10 mouse cellular contexts compared by ENCODE assay signal in the genomic region with DNA sequence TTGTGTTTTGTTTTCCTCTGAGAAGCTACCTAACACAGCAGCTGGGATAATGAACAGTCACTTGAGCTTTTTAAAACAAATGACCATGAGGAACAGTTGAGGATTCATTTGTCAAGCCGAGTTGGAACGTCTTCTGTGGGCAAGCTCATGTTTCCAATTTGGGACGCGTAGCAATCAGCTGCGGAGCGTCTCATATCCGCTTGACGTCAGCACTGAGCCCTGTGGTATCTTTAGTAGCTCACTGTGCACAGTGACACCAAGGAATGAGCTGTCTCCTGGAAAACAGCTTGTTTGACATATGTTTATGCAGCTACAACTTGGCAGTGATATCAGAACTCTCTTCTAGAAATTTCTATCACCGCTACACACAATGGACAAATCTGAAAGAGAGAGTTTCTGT. TPM values are rescaled to one million over a fixed set of nuclear protein-coding genes. Genes with fewer than 3 reads are reported as not detected.
DNase-seq lines count a peak whose midpoint lies in the region; ATAC-seq lines count a peak whose summit lies in the region.
"Had no signal": no experiment of that assay in that cellular context is flagged by ENCODE, and none has a peak within 500 bp of the region (broad histone marks: within the 10 kb centered on the region; RNA-seq: fewer than 3 reads in every experiment).

No protein-coding gene starts in this region.

- 0 out of 2 replicates have a peak overlapping the region, but pooled peaks have one; percentile 17 for H3K27ac ChIP-seq in forebrain, embryonic 15.5 days (replicated peaks)
- no peak overlapping the region for H3K27ac ChIP-seq in forebrain, embryonic 12.5 days
- H3K27ac ChIP-seq in midbrain, embryonic 11.5 days (ENCODE audit: low read depth, low read length), result no peak overlapping the region
- H3K27ac ChIP-seq: midbrain, embryonic 12.5 days had no signal

- DNase-seq in cerebellum, adult 9-11 months, result peak; percentile 89
- DNase-seq in heart, adult 18-20 months, result peak; percentile 81 to 91
- DNase-seq in kidney, postnatal 25 days, result peak; percentile 63 to 72
- peak; percentile 61 for DNase-seq in lung, postnatal 14 days
- DNase-seq in urinary bladder, postnatal 10 days (ENCODE audit: low spot score), result no peak
- DNase-seq in midbrain, embryonic 11.5 days (ENCODE audit: low spot score, missing footprints), result no peak

- H3K4me3 ChIP-seq in forebrain, embryonic 15.5 days, result no peak overlapping the region
- no peak overlapping the region for H3K4me3 ChIP-seq in forebrain, embryonic 12.5 days (replicated peaks)
- H3K4me3 ChIP-seq in midbrain, embryonic 11.5 days (ENCODE audit: low read depth, low read length), result no peak overlapping the region
- H3K4me3 ChIP-seq: erythroblast, embryonic 14.5 days; midbrain, embryonic 12.5 days had no signal

- WGBS in forebrain, embryonic 15.5 days, result 62% methylated on average over 9 of the region's 9 CpGs
- WGBS in forebrain, embryonic 12.5 days, result 75% methylated on average over 9 of the region's 9 CpGs
- WGBS in midbrain, embryonic 11.5 days, result 84% methylated on average over 9 of the region's 9 CpGs

- H3K36me3 ChIP-seq in forebrain, embryonic 15.5 days, result no peaks in the 10 kb centered on the region
- H3K36me3 ChIP-seq in forebrain, embryonic 12.5 days (replicated peaks), result no peaks in the 10 kb centered on the region
- H3K36me3 ChIP-seq in midbrain, embryonic 11.5 days (ENCODE audit: control insufficient read depth, insufficient read depth, low read length), result no peaks in the 10 kb centered on the region
- H3K36me3 ChIP-seq: midbrain, embryonic 12.5 days had no signal

- peak; percentile 83; the same call in 1 of the 2 replicates for ATAC-seq in forebrain, embryonic 15.5 days (replicated peaks)
- ATAC-seq in forebrain, embryonic 12.5 days (ENCODE audit: low FRiP score), result no peak
- no peak for ATAC-seq in midbrain, embryonic 11.5 days (ENCODE audit: low FRiP score)

- H3K9me3 ChIP-seq in forebrain, embryonic 15.5 days, result no peaks in the 10 kb centered on the region
- H3K9me3 ChIP-seq in forebrain, embryonic 12.5 days, result 0 out of 2 replicates have a peak, but pooled peaks cover 5% of the 10 kb centered on the region
- no peaks in the 10 kb centered on the region for H3K9me3 ChIP-seq in midbrain, embryonic 11.5 days (ENCODE audit: control insufficient read depth, low read length)

- H3K9ac ChIP-seq in forebrain, embryonic 15.5 days (replicated peaks), result no peak overlapping the region
- H3K9ac ChIP-seq in forebrain, embryonic 12.5 days, result no peak overlapping the region
- H3K9ac ChIP-seq in midbrain, embryonic 11.5 days (ENCODE audit: low read length), result no peak overlapping the region
- H3K9ac ChIP-seq: midbrain, embryonic 12.5 days had no signal

- H3K4me2 ChIP-seq in forebrain, embryonic 15.5 days (replicated peaks), result no peak overlapping the region
- H3K4me2 ChIP-seq in forebrain, embryonic 12.5 days, result no peak overlapping the region
- no peak overlapping the region for H3K4me2 ChIP-seq in midbrain, embryonic 11.5 days
- H3K4me2 ChIP-seq: midbrain, embryonic 12.5 days had no signal

- H3K4me1 ChIP-seq in forebrain, embryonic 15.5 days, result no peaks in the 10 kb centered on the region
- no peaks in the 10 kb centered on the region for H3K4me1 ChIP-seq in forebrain, embryonic 12.5 days
- no peaks in the 10 kb centered on the region for H3K4me1 ChIP-seq in midbrain, embryonic 11.5 days (ENCODE audit: control insufficient read depth, insufficient read depth, low read length)
- H3K4me1 ChIP-seq: midbrain, embryonic 12.5 days had no signal

- no peaks in the 10 kb centered on the region for H3K27me3 ChIP-seq in forebrain, embryonic 15.5 days
- H3K27me3 ChIP-seq in forebrain, embryonic 12.5 days, result no peaks in the 10 kb centered on the region
- H3K27me3 ChIP-seq in midbrain, embryonic 11.5 days (ENCODE audit: control insufficient read depth, insufficient read depth, low read length), result no peaks in the 10 kb centered on the region
- H3K27me3 ChIP-seq: midbrain, embryonic 12.5 days had no signal

RNA-seq across cellular contexts. Expression of a gene that starts 25.4 kb away (rescaled TPM):
- 31.1 and 33.2 TPM in 2 replicates for polyA plus RNA-seq in forebrain, embryonic 15.5 days (2015; fragmentation: Nextera tagmentation; extraction: Ambion mirVana)
- 75.0 and 77.4 TPM in 2 replicates for polyA plus RNA-seq in forebrain, embryonic 12.5 days (2016; fragmentation: Nextera tagmentation; extraction: Ambion mirVana)
- total RNA-seq in heart, adult 18-20 months (2021), result 10 to 100 TPM; 84.6 to 86.7 TPM
- 83.8 and 85.1 TPM in 2 replicates for polyA plus RNA-seq in midbrain, embryonic 11.5 days (2014; fragmentation: Nextera tagmentation; extraction: Ambion mirVana)

RNA-seq across cellular contexts. Expression of a gene that starts 35.5 kb away (rescaled TPM):
- 0.31 and 0.43 TPM in 2 replicates for polyA plus RNA-seq in forebrain, embryonic 15.5 days (2015; fragmentation: Nextera tagmentation; extraction: Ambion mirVana)
- polyA plus RNA-seq in forebrain, embryonic 12.5 days (2016; fragmentation: Nextera tagmentation; extraction: Ambion mirVana), result 2.4 and 2.5 TPM in 2 replicates
- total RNA-seq in heart, adult 18-20 months (2021), result under 1 TPM; 0.27 to 0.33 TPM
- polyA plus RNA-seq in midbrain, embryonic 11.5 days (2014; fragmentation: Nextera tagmentation; extraction: Ambion mirVana), result 11.3 and 15.4 TPM in 2 replicates
- polyA plus RNA-seq: erythroblast, embryonic 14.5 days had no signal

RNA-seq across cellular contexts. Expression of a gene that starts 58.5 kb away (rescaled TPM):
- polyA plus RNA-seq in forebrain, embryonic 15.5 days (2015; fragmentation: Nextera tagmentation; extraction: Ambion mirVana), result 15.1 and 16.9 TPM in 2 replicates
- polyA plus RNA-seq in forebrain, embryonic 12.5 days (2016; fragmentation: Nextera tagmentation; extraction: Ambion mirVana), result 21.0 and 22.9 TPM in 2 replicates
- 10 to 100 TPM; 78.3 to 79.9 TPM for total RNA-seq in heart, adult 18-20 months (2021)
- polyA plus RNA-seq in midbrain, embryonic 11.5 days (2014; fragmentation: Nextera tagmentation; extraction: Ambion mirVana), result 14.4 and 14.9 TPM in 2 replicates

Comparison
In these comparisons a context has a peak if more than half of its experiments do, and no peak if none do; other contexts are left out.
1. DNase-seq: peak in cerebellum, adult 9-11 months (single experiment), heart, adult 18-20 months (2 of 2), kidney, postnatal 25 days (2 of 2) and lung, postnatal 14 days (single experiment); none in urinary bladder, postnatal 10 days (single experiment) and midbrain, embryonic 11.5 days (single experiment).